Mouse (Mus musculus) liver, adult (tissue): ENCODE measurements at regions not wholly inside any gene's neighbourhood (a gene's known extent, or its start where the extent isn't known, plus 50 kb on each side); places are given as distances from the start of the nearest gene placed in this dataset.

Experiments
- GATA4 ChIP-seq: IDR thresholded peaks from 2 replicates; pipeline ENCODE4 v1.6.1; 2014; ENCODE audit warnings: mild to moderate bottlenecking, low read length; ENCODE audit not compliant: insufficient replicate concordance

GRCm38 (mm10) chr5:119587239-119587811, 83.1 kb upstream of the Tbx3 start:
- TF ChIP-seq GATA4: no peak

GRCm38 (mm10) chr5:119588340-119589272, 81.9 kb upstream of the Tbx3 start:
- no peak for TF ChIP-seq GATA4

GRCm38 (mm10) chr5:119591271-119591670, 79.2 kb upstream of the Tbx3 start:
- no peak for TF ChIP-seq GATA4

GRCm38 (mm10) chr5:119592891-119593290, 77.6 kb upstream of the Tbx3 start:
- TF ChIP-seq GATA4: no peak

- TF ChIP-seq GATA4: no peak
These were observed 75.9 kb upstream of the Tbx3 start for GRCm38 (mm10) chr5:119594541-119594940.

GRCm38 (mm10) chr5:119596295-119596993, 74.0 kb upstream of the Tbx3 start:
- no peak for TF ChIP-seq GATA4

GRCm38 (mm10) chr5:119596994-119597391, 73.5 kb upstream of the Tbx3 start:
- TF ChIP-seq GATA4: no peak

- TF ChIP-seq GATA4: no peak
These were observed 72.9 kb upstream of the Tbx3 start for GRCm38 (mm10) chr5:119597530-119597929.

- no peak for TF ChIP-seq GATA4
These were observed 72.3 kb upstream of the Tbx3 start for GRCm38 (mm10) chr5:119598166-119598565.

GRCm38 (mm10) chr5:119601390-119601789, 69.1 kb upstream of the Tbx3 start:
- no peak for TF ChIP-seq GATA4

- no peak for TF ChIP-seq GATA4
These were observed 68.5 kb upstream of the Tbx3 start for GRCm38 (mm10) chr5:119602001-119602400.

- no peak for TF ChIP-seq GATA4
These were observed 65.0 kb upstream of the Tbx3 start for GRCm38 (mm10) chr5:119605444-119605843.

GRCm38 (mm10) chr5:119613413-119613812, 57.1 kb upstream of the Tbx3 start:
- TF ChIP-seq GATA4: no peak

- no peak for TF ChIP-seq GATA4
These were observed 56.3 kb upstream of the Tbx3 start for GRCm38 (mm10) chr5:119613981-119614770.

GRCm38 (mm10) chr5:119615681-119616080, 54.8 kb upstream of the Tbx3 start:
- no peak for TF ChIP-seq GATA4
